Mouse (Mus musculus) left cerebral cortex, postnatal 14 days (tissue): ENCODE measurements around the gene Med27. TPM values are rescaled to one million over a fixed set of nuclear protein-coding genes. Genes with fewer than 3 reads are reported as not detected.

ENCODE experiments used
- microRNA-seq, 2 experiments: library from miRNA; unstranded; fragments of <30 nt; microRNA quantifications; one replicate each; pipeline ENCODE4 v1.2.0; 2022
- total RNA-seq, 2 experiments: library from RNA; stranded (reverse); gene quantifications; 2 replicates each; pipeline ENCODE4 v1.2.3; 2021

Gene Med27
- total RNA-seq, 2 experiments from 2014 or later: 34.6 to 35.6 TPM

Small RNA genes within 50 kb of the gene (microRNA-seq; reads per million reads assigned to microRNA genes)
- 0 reads per million in 2 experiments for gene Mir133c

Other genes with a start within 250 kb of the Med27 start
- gene Setx, start 222.6 kb upstream of the Med27 start, total RNA-seq: 10 to 100 TPM; 49.2 to 54.2 TPM
- 100 to 1,000 TPM; 107 TPM for gene Ntng2, start 93.8 kb upstream of the Med27 start, total RNA-seq